Mouse (Mus musculus) heart, embryonic 10.5 days (tissue): ENCODE results near the gene Olfr798. TPM values are rescaled to one million over a fixed set of nuclear protein-coding genes. Genes with fewer than 3 reads are reported as not detected.

ENCODE experiments used
- DNase-seq: peaks from one replicate; pipeline ENCODE4 v3.0.0-alpha.2; 2017; ENCODE audit warnings: low spot score
- H3K27ac ChIP-seq: fragments of 300-500 bp; sonication (generic); 2 replicates; pipeline ENCODE4 v1.5.1; 2016; ENCODE audit warnings: mild to moderate bottlenecking
- H3K27me3 ChIP-seq: fragments of 300-500 bp; sonication (generic); 2 replicates; pipeline ENCODE4 v1.6.1; 2016; ENCODE audit warnings: mild to moderate bottlenecking; ENCODE audit not compliant: poor library complexity, insufficient read depth, severe bottlenecking
- H3K36me3 ChIP-seq: fragments of 300-500 bp; sonication (generic); 2 replicates; pipeline ENCODE4 v1.6.1; 2016; ENCODE audit warnings: mild to moderate bottlenecking, moderate library complexity
- H3K4me1 ChIP-seq: fragments of 300-500 bp; sonication (generic); 2 replicates; pipeline ENCODE4 v1.6.1; 2016; ENCODE audit warnings: mild to moderate bottlenecking
- H3K4me3 ChIP-seq: fragments of 300-500 bp; sonication (generic); 2 replicates; pipeline ENCODE4 v1.5.1; 2016; ENCODE audit warnings: mild to moderate bottlenecking, moderate library complexity
- H3K9me3 ChIP-seq: fragments of 300-500 bp; sonication (generic); 2 replicates; pipeline ENCODE4 v1.6.1; 2016; ENCODE audit warnings: mild to moderate bottlenecking, moderate library complexity
- WGBS: fragments of 180-500 bp; shearing (Covaris S2); methylation state at CpG from one replicate; pipeline ENCODE4 v1.1.7; 2016; 5-methylcytosine and 5-hydroxymethylcytosine counted together
- microRNA-seq: library from miRNA; unstranded; fragments of <30 nt; microRNA quantifications from one replicate; pipeline ENCODE4, GENCODE M21; 2017
- polyA plus RNA-seq: library from polyadenylated mRNA; unstranded; fragments of >200 nt; fragmentation: Nextera tagmentation; extraction: Ambion mirVana; gene quantifications from 2 replicates; pipeline ENCODE4 v1.2.1, GENCODE M21; 2016

The Olfr798 gene
- polyA plus RNA-seq = not detected in 2 replicates

DNA sequence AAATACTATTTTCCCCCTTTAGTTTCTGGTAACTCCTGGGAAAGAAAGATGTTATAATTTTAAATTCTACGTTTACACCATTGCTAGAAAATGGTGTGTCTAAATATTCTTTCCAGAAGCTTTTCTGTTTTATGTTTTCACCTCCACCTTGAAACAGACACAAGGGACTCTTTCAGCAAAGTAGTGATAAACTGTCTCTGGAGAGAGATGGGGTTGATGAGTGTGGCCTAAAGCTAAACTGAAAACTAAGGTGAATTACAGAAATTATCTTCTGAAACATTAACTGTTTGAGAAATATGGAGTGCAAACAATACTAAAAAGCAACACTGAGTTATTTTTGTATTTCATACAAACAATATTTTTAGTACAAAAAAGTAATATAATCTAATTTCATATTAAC lies at the start of gene Olfr798:
Gene Olfr798 (minus strand): TSS at position 101 of the 400 bp plus-strand sequence.
- Histone ChIP-seq H3K36me3 (no peaks in the 10 kb centered on the region), H3K27me3 (no peaks in the 10 kb centered on the region), H3K4me1 (no peaks in the 10 kb centered on the region), H3K27ac (no peak within 1 kb of the TSS), H3K9me3 (no peaks in the 10 kb centered on the region), H3K4me3 (no peak within 1 kb of the TSS)
- WGBS = 72% methylated on average over 1 of the region's 1 CpGs
- no peak for DNase-seq

DNA sequence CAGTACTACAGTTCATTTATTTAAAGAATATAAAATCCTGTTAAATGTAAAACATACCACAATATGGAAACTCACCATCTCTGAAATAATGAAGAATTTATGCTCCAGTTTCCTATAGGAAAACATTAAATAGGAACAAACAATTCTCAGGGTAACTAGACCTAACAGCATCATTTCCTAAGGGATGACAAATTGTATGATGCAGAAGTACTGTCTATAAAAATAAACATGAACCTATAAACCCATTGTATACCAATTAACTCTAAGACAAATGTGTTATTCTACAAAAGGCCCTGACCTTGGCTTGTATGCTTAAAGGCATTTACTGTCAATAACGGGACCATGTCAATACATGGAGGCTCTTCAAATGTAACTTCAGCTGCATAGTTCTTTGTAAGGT lies 46.0 kb upstream of the Olfr798 start, which contains the start of gene Olfr801:
Gene Olfr801 (minus strand): TSS at position 101 of the 400 bp plus-strand sequence.
- no peak within 1 kb of the TSS for H3K4me3 ChIP-seq
- WGBS = 62% methylated on average over 1 of the region's 1 CpGs
- no peak for DNase-seq
- H3K27ac ChIP-seq = no peak within 1 kb of the TSS
- H3K36me3 ChIP-seq = no peaks in the 10 kb centered on the region
- no peaks in the 10 kb centered on the region for H3K9me3 ChIP-seq
- H3K27me3 ChIP-seq = no peaks in the 10 kb centered on the region
- no peaks in the 10 kb centered on the region for H3K4me1 ChIP-seq

DNA sequence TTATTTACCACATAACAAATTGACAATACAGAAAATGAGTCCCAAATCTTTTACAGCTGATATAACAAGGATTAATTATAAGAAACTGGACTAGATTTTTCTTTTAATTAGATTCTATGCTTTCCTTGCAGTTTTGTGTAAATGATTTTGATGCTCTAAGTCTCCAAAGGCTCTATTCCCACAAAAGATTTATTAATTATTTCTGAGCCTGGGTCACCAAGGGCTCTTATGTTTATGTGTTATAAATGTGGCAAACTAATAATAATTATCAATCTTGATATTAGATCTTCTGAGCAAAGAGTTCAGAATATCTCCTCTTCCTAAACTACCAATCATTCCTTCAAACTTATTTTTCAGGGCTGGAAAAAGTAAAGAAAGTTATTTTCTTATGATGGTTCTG lies 29.7 kb upstream of the Olfr798 start, which contains the start of gene Olfr800:
Gene Olfr800 (plus strand): TSS at position 301 of the 400 bp plus-strand sequence.
- no peak within 1 kb of the TSS for H3K27ac ChIP-seq
- H3K27me3 ChIP-seq = no peaks in the 10 kb centered on the region
- no peaks in the 10 kb centered on the region for H3K36me3 ChIP-seq
- no peaks in the 10 kb centered on the region for H3K9me3 ChIP-seq
- DNase-seq = no peak
- no peak within 1 kb of the TSS for H3K4me3 ChIP-seq
- no peaks in the 10 kb centered on the region for H3K4me1 ChIP-seq

DNA sequence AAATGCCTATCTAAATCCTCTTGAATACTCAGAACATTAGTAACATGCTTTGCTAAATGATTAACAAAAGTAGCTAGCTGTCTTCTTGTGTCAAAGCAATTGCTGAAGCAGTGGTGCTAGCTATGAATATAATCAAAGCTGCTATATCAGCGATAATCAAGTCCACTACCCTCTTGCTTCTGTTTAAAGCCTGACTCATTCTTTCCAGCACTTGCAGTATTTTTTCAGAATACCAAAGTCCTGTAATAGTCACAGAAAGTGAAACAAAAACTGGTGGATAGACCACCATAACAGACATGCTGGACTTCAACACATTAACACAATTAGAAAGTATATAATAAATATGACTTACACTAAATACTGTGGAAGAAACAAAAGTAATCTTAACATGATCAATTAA lies 24.0 kb upstream of the Olfr798 start:
- H3K27ac ChIP-seq = no peak overlapping the region
- WGBS = 69% methylated on average over 1 of the region's 1 CpGs
- DNase-seq = no peak
- H3K36me3 ChIP-seq = no peaks in the 10 kb centered on the region
- H3K4me3 ChIP-seq = no peak overlapping the region
- no peaks in the 10 kb centered on the region for H3K27me3 ChIP-seq
- H3K9me3 ChIP-seq = no peaks in the 10 kb centered on the region
- H3K4me1 ChIP-seq = no peaks in the 10 kb centered on the region

DNA sequence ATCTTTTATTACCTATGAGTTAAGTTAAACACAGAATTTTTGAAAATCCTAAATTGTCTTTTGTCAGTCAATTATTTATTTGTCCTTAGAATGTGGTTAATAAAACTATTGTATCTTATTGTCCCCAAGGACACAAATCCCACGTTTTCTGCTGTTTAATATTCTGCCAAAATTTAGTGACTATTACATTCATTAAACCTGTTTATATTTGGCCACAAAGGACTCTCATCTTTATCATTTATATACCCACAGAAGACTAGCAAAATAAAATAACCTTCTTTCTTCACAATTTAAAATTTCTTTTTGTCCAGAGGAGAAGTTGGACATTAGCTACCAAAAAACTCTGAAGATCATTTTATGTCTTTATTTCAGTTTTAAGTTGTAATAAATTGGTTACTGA lies 9.4 kb upstream of the Olfr798 start, which contains the start of gene Olfr799:
Gene Olfr799 (plus strand): TSS at position 301 of the 400 bp plus-strand sequence.
- H3K4me3 ChIP-seq = no peak within 1 kb of the TSS

DNA sequence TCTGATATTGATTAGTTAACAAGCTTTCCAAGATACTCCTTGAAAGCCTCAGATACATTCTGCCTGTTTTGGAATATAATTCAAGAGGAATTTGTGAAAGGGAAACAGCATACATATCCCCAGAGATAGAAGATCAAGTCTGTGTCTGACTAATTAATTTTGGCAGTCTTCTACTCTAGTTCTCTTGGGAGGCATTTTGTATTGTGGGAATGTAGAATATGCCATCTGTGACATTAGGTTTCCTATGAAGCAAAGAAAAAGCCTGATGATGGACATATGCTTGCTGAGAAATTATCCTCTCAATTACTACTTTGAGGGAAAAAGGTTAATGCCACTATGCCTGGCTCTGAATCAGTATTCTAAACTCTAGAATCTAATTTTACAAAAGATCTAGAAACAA lies 4.5 kb downstream of the Olfr798 start:
- DNase-seq = no peak
- H3K4me3 ChIP-seq = no peak overlapping the region
- no peaks in the 10 kb centered on the region for H3K27me3 ChIP-seq
- H3K9me3 ChIP-seq = no peaks in the 10 kb centered on the region
- no peaks in the 10 kb centered on the region for H3K36me3 ChIP-seq
- no peaks in the 10 kb centered on the region for H3K4me1 ChIP-seq
- H3K27ac ChIP-seq = no peak overlapping the region

More for the DNA sequence above, 9.4 kb upstream of the Olfr798 start, which contains the start of gene Olfr799:
- Histone ChIP-seq H3K4me1 (no peaks in the 10 kb centered on the region), H3K9me3 (no peaks in the 10 kb centered on the region), H3K36me3 (no peaks in the 10 kb centered on the region), H3K27me3 (no peaks in the 10 kb centered on the region), H3K27ac (no peak within 1 kb of the TSS)
- DNase-seq = no peak
- WGBS = 27% methylated on average over 1 of the region's 1 CpGs

DNA sequence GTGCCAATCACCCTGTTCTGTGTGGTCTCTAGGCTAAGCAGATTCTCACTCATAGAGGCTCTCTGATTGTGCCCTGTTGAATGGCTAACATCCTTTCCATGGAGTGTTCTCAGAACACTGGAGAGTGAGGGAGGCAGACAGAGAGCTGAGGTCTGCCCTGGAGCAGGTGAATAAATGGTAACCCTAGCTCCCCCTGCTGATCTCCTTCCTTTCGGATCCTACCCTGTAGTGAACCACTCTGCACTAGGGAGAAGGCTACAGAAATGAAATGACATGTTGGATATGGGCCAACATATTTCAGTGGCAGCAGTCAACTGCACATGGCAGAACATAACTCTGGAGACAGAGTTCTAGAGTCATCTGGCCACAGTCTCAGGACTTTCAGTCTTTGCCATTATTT lies 6.0 kb downstream of the Olfr798 start:
- WGBS = 9% methylated on average over 1 of the region's 1 CpGs
- no peak overlapping the region for H3K4me3 ChIP-seq

DNA sequence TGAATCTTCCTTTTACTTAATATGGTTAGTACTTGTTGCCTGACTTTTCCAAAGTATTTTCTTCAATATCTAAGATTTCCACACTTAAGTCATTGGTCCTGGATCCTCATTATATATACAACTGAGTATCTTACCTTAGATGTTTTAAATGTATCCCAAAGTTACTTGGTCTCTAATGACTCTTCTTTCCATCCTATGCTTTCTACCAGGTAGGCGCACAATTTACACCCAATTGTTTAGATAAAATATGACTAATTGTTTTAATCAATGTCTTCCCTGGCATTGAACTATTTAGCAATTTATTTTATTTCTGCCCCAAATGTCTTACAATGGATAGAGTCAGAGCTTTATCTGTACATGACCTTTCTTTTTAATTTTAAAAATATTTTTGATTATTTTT lies 15.3 kb downstream of the Olfr798 start, which contains the start of gene Olfr796:
Gene Olfr796 (minus strand): TSS at position 101 of the 400 bp plus-strand sequence.
- H3K4me1 ChIP-seq = no peaks in the 10 kb centered on the region
- H3K36me3 ChIP-seq = no peaks in the 10 kb centered on the region
- 89% methylated on average over 1 of the region's 1 CpGs for WGBS
- H3K4me3 ChIP-seq = no peak within 1 kb of the TSS
- H3K27me3 ChIP-seq = no peaks in the 10 kb centered on the region
- no peak for DNase-seq
- H3K9me3 ChIP-seq = no peaks in the 10 kb centered on the region
- H3K27ac ChIP-seq = no peak within 1 kb of the TSS

More for the DNA sequence above, 6.0 kb downstream of the Olfr798 start:
- no peak for DNase-seq
- Histone ChIP-seq H3K27me3 (no peaks in the 10 kb centered on the region), H3K36me3 (no peaks in the 10 kb centered on the region), H3K27ac (no peak overlapping the region), H3K4me1 (no peaks in the 10 kb centered on the region), H3K9me3 (no peaks in the 10 kb centered on the region)

DNA sequence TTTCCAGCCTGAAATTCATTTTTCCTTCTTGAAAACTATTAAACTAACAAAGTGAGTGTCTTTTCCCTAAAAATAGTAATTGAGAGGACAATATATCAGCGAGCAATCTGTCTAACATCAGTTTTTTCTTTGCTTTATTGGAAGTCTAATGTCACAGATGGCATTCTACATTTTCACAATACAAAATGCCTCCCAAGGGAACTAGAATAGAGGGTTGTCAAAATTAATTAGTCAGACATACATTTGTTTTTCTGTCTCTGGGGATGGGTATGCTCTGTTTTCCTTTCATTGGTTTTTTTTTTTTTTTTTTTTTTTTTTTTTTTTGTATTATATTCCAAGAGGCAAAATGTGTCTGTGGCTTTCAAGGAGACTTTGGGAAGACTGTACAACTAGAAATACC lies 50.7 kb downstream of the Olfr798 start:
- Histone ChIP-seq H3K4me1 (no peaks in the 10 kb centered on the region), H3K36me3 (no peaks in the 10 kb centered on the region), H3K9me3 (no peaks in the 10 kb centered on the region), H3K4me3 (no peak overlapping the region), H3K27me3 (no peaks in the 10 kb centered on the region), H3K27ac (no peak overlapping the region)
- 75% methylated on average over 1 of the region's 1 CpGs for WGBS
- no peak for DNase-seq

Small RNA genes lying within 50 kb of the gene (microRNA-seq; reads per million reads assigned to microRNA genes)
- not detected for gene Gm23252

Other genes starting within 250 kb of the Olfr798 start
- 0.05 TPM in 1 of 2 replicates, not detected in the other for gene Olfr784, start 243.9 kb downstream of the Olfr798 start, polyA plus RNA-seq
- not detected in 2 replicates for gene Olfr785, start 222.5 kb downstream of the Olfr798 start, polyA plus RNA-seq
- gene Olfr786, start 200.6 kb downstream of the Olfr798 start, polyA plus RNA-seq = not detected in 2 replicates
- gene Olfr787, start 166.1 kb downstream of the Olfr798 start, polyA plus RNA-seq = not detected in 2 replicates
- not detected in 2 replicates for gene Olfr788, start 156.9 kb downstream of the Olfr798 start, polyA plus RNA-seq
- gene Olfr789, start 143.2 kb downstream of the Olfr798 start, polyA plus RNA-seq = not detected in 2 replicates
- not detected in 2 replicates for gene Olfr790, start 129.4 kb downstream of the Olfr798 start, polyA plus RNA-seq
- not detected in 2 replicates for gene Olfr791, start 106.1 kb downstream of the Olfr798 start, polyA plus RNA-seq
- not detected in 2 replicates for gene Olfr792, start 88.8 kb downstream of the Olfr798 start, polyA plus RNA-seq
- not detected in 2 replicates for gene Olfr794, start 60.3 kb downstream of the Olfr798 start, polyA plus RNA-seq
- not detected in 2 replicates for gene Olfr796, start 15.4 kb downstream of the Olfr798 start, polyA plus RNA-seq
- not detected in 2 replicates for gene Olfr799, start 9.6 kb upstream of the Olfr798 start, polyA plus RNA-seq
- not detected in 2 replicates for gene Olfr800, start 29.8 kb upstream of the Olfr798 start, polyA plus RNA-seq
- not detected in 2 replicates for gene Olfr801, start 45.9 kb upstream of the Olfr798 start, polyA plus RNA-seq
- not detected in 2 replicates for gene Olfr802, start 60.2 kb upstream of the Olfr798 start, polyA plus RNA-seq
- gene Olfr803, start 66.4 kb upstream of the Olfr798 start, polyA plus RNA-seq = not detected in 2 replicates
- not detected in 2 replicates for gene Olfr804, start 75.3 kb upstream of the Olfr798 start, polyA plus RNA-seq
- not detected in 2 replicates for gene Olfr805, start 101.4 kb upstream of the Olfr798 start, polyA plus RNA-seq
- not detected in 2 replicates for gene Olfr806, start 114.0 kb upstream of the Olfr798 start, polyA plus RNA-seq
- not detected in 2 replicates for gene Olfr807, start 129.9 kb upstream of the Olfr798 start, polyA plus RNA-seq
- not detected in 2 replicates for gene Olfr808, start 137.5 kb upstream of the Olfr798 start, polyA plus RNA-seq
- gene Olfr809, start 146.7 kb upstream of the Olfr798 start, polyA plus RNA-seq = not detected in 2 replicates
- not detected in 2 replicates for gene Olfr810, start 167.0 kb upstream of the Olfr798 start, polyA plus RNA-seq
- gene Olfr811, start 176.5 kb upstream of the Olfr798 start, polyA plus RNA-seq = not detected in 2 replicates
- gene Olfr812, start 218.2 kb upstream of the Olfr798 start, polyA plus RNA-seq = not detected in 2 replicates
- not detected in 2 replicates for gene Olfr813, start 227.4 kb upstream of the Olfr798 start, polyA plus RNA-seq